Mouse (Mus musculus) T-helper 2 cell (primary cell): ENCODE data around the gene Usp25.

Experiments used
- in situ Hi-C: fragments of 300-600 bp; cut with MboI, MseI; formaldehyde crosslinking; loops from one replicate; pipeline ENCODE4 v1.15.1; 2025; ENCODE audit warnings: high pct_unique_total_duplicates

Gene Usp25

GRCm38 (mm10) chr16:77013427-77014320, at the start of gene Usp25:
Usp25 (plus strand) TSS chr16:77013706.
- in situ Hi-C loops = no loop called here

GRCm38 (mm10) chr16:76967593-76968275, 45.8 kb upstream of the Usp25 start:
- in situ Hi-C loops = no loop called here

DNA sequence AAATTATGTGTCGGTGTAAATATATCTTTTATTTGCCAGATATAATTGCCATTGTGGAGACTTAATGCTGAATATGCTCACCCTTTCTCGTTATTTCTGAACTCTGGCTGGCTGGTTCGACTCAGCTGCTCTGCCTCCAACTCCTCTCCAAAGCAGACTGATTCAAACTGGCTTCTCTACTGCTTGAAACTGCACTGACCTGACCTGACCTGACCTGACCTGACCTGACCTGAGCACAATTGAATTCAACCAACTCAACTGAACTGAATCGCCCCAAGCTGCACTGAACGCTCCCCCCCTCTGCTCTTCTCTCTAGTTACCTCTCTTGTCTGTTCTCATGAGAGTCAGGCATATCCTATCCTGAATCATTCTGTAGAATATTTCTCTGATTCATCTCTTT, 42.3 kb upstream of the Usp25 start:
- in situ Hi-C loops = no loop called here

DNA sequence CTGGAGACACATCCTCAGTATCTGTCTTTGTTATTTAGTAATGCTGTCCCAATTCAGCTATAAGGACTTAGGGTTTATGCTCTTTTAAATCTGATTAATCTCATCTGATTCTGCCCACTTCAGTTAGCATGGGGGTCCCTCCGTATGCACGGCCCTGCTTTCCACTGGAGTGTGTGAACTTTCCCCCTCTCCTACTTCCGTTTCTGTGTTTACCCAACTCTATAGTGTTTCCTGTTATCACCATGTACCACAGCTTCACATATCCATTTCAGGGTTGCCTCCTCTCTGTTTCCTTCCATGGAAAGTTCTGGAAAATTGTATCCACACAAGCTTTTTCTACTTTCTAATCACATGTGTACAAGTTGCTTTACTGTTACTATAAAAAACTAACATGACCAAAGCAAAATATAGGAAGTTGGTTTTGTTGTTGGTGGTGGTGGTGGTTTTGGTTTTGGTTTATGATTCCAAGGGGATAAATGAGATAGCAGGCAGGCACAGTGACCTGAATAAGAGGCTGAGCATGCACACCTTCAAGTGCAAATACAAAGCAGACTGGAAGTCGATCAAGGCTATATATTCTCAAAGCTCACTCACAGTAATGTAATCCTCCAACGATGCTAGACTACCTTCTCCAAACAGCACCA, 36.6 kb upstream of the Usp25 start:
- in situ Hi-C loops = no loop called here

- in situ Hi-C loops = no loop called here
Observed at GRCm38 (mm10) chr16:76983696-76984095, 29.8 kb upstream of the Usp25 start.

- in situ Hi-C loops = no loop called here
Observed at GRCm38 (mm10) chr16:76987711-76988110, 25.8 kb upstream of the Usp25 start.

DNA sequence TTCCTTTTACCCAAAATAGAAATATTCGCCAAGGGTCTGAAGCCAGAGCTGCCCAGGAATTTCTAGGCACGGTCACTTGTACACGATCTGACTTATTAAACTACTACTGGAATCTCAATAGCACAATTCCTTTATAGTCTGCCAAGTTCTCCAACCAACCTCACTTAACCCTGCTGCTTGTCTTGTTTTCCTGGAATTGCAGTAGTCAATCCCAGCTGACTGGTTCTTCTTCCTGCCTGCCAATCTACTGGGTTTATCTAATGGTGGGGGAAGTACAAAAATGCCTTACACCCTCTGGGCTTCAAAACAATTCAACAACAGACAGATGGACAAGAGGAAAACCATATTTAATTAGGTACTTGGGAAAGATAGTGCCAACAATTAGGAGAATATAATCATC, 9.6 kb upstream of the Usp25 start:
- in situ Hi-C loops = no loop called here

DNA sequence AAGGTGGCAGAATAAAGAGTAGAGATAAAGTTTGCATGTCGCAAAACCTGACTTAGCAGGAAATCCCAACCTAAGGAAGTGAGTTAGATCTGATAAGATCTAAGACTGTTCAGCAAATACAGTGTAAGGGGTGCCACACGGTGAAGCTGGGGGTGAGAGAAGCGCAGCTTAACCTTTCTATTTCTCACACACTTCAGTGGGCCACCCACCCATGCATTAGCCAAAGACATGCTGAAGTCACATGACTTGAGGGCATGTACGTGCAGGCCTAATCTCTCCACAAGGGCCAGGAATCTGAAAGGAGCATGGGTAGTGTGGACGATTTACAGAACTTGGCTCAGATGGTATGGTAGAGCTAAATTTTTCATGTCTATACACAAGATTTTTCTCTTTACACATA, 4.3 kb upstream of the Usp25 start:
- in situ Hi-C loops = loop anchor here (5.0 kb wide), 1 partner anchor 1092 kb away; no protein-coding TSS in a partner anchor

DNA sequence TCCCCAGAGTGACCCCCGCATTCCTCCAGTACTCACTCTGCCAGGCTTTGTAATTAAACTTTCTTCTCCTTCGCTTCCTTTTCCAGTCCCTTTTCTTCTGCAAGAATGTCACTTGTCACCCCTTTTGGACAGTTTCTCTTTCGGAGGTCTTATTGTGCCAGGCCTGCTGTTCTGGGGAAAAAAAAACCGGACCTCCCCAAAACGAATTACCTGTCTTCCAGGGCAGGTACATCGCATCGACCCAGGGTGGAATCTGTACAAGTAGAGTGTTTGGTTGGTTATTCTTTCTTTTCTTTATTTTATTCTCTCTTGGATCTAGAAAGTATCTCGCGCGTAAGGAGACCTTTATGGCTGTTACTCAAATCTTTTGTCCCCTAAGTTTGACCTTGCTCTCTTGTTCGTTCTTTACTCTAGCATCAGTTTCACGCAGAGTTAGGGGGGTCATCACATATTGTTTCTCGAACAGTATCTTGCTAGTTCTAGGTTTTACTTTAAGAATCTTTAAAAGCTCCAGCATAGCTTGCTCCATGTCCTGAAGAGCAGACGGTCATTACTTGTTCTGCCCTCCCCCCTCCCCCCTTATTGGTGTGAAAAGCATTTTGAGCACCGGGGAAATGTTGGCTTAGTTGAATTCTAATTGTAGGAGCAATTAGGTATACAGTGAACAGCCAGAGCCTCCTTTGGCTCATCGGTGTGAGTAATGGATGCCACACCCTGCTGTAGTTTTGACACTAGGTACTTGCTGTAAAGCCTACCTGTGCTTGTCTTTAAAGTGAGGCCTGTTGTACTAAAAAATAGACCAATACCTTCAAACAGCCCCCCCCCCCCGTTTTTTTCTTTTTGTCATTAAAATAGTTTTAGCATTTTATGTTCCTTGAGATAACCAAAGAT, 1.1 kb downstream of the Usp25 start:
- in situ Hi-C loops = no loop called here

- in situ Hi-C loops = no loop called here
Observed at GRCm38 (mm10) chr16:77015380-77016346, 2.2 kb downstream of the Usp25 start.

- in situ Hi-C loops = no loop called here
Observed at GRCm38 (mm10) chr16:77017931-77018330, 4.4 kb downstream of the Usp25 start.

GRCm38 (mm10) chr16:77020190-77020589, 6.7 kb downstream of the Usp25 start:
- in situ Hi-C loops = no loop called here

- in situ Hi-C loops = no loop called here
Observed at GRCm38 (mm10) chr16:77023627-77024379, 10.3 kb downstream of the Usp25 start.

DNA sequence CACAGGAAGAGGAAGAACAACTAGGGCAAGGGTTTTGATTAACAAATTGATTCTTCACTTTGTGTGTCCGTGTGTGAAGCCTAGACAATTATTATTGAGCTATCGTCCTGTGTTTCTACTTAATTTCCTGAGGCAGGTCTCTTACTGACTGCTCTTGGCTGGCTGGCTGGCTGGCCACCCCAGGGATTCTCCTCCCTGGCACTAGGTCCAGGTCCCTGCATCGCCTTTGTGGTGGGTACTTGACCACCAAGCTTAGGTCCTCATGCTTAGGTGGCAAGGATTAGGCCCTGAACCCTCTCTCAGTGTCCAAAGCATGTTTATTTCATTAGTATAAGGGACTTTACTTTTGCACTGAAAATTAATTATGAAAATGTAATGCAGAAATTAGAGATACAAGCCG, 12.6 kb downstream of the Usp25 start:
- in situ Hi-C loops = no loop called here

DNA sequence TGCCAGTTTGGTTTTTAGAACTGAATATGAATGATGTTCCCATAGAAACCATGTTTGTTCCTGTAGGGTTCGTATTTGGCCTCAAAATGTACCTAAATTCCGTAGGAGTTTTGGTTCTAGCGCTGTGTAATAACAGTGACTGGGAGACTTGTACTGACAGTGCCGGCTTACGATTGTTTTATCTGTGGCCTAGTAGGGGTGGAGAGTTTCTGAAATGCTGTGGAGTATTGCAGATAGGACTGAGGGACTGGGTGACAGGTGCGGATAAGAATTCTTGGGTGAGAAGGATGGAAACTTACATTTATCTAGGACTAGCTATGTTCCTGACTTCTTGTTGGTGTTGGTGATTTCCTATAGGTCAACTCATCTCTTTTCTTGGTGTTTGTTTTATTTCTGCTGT, 13.4 kb downstream of the Usp25 start:
- in situ Hi-C loops = no loop called here

- in situ Hi-C loops = no loop called here
Observed at GRCm38 (mm10) chr16:77027976-77028686, 14.6 kb downstream of the Usp25 start.

- in situ Hi-C loops = no loop called here
Observed at GRCm38 (mm10) chr16:77028687-77029417, 15.3 kb downstream of the Usp25 start.

- in situ Hi-C loops = no loop called here
Observed at GRCm38 (mm10) chr16:77030435-77030834, 16.9 kb downstream of the Usp25 start.
